Mouse (Mus musculus): ENCODE measurements at regions not wholly inside any gene's neighbourhood (a gene's known extent, or its start where the extent isn't known, plus 50 kb on each side); places are given as distances from the start of the nearest gene placed in this dataset.

GRCm38 (mm10) chr4:33663616-33664473 is 260.5 kb upstream of the Cnr1 start:
- H3K27me3 ChIP-seq (ENCODE audit: control insufficient read depth, insufficient read depth, low read length), result no peaks in the 10 kb centered on the region
- peaks cover 17 to 26% of the 10 kb centered on the region in 2 experiments for H3K4me1 ChIP-seq (replicated peaks; ENCODE audit: control insufficient read depth in 2 of 2, insufficient read depth in 2 of 2, low read length in 1 of 2)
- TF ChIP-seq EP300 (IDR thresholded peaks at IDR 0.05; ENCODE audit: low read depth) (no peak), CTCF (IDR thresholded peaks at IDR 0.05; ENCODE audit: low read depth) (no peak)

DNA sequence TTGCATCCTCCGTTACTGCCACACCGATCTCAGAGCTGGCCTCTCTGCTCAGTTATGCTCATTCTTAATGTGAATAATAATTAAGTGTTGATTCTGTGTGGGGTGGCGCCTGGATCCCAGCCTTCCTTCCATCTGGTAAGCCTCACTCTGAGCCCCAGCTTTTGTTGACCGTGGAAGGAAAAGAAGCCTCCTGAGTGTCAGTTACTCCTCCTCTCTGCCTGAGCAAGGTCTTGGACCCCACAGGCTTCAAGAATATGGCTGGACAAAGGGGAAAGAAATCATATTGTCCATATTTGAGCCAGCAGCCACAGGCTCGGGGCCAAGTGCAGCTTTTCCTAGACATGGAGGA is 259.9 kb upstream of the Cnr1 start:
- no peak overlapping the region for H3K4me2 ChIP-seq (ENCODE audit: low read depth)
- no peak overlapping the region for H3K4me3 ChIP-seq (ENCODE audit: insufficient read depth in 1 of 2, low read depth in 2 of 2, low read length in 2 of 2)
- ATAC-seq (ENCODE audit: insufficient read depth), result no peak
- peaks cover 17 to 26% of the 10 kb centered on the region in 2 experiments for H3K4me1 ChIP-seq (replicated peaks; ENCODE audit: control insufficient read depth in 2 of 2, insufficient read depth in 2 of 2, low read length in 1 of 2)
- H3K27me3 ChIP-seq (ENCODE audit: control insufficient read depth, insufficient read depth, low read length), result no peaks in the 10 kb centered on the region
- TF ChIP-seq CTCF (IDR thresholded peaks at IDR 0.05; ENCODE audit: low read depth), result no peak
- DNase-seq (ENCODE audit: low read depth in 3 of 3, low spot score in 3 of 3), result no peak
- WGBS (ENCODE audit: insufficient replicate concordance), result 67% methylated on average over 5 of the region's 5 CpGs
- H3K9me3 ChIP-seq (ENCODE audit: control insufficient read depth, low read length), result no peaks in the 10 kb centered on the region
- no peak overlapping the region for H3K27ac ChIP-seq
- H3K36me3 ChIP-seq (replicated peaks; ENCODE audit: control insufficient read depth, insufficient read depth, low read depth), result no peaks in the 10 kb centered on the region
- no peak overlapping the region for H3K9ac ChIP-seq (replicated peaks)

More at GRCm38 (mm10) chr4:33663616-33664473, 260.5 kb upstream of the Cnr1 start:
- Histone ChIP-seq H3K36me3 (replicated peaks; ENCODE audit: control insufficient read depth, insufficient read depth, low read depth) (no peaks in the 10 kb centered on the region), H3K4me3 (ENCODE audit: insufficient read depth in 1 of 2, low read depth in 2 of 2, low read length in 2 of 2) (no peak overlapping the region), H3K9me3 (ENCODE audit: control insufficient read depth, low read length) (no peaks in the 10 kb centered on the region), H3K9ac (replicated peaks) (no peak overlapping the region; the same call in 1 of the 2 replicates), H3K27ac (no peak overlapping the region), H3K4me2 (ENCODE audit: low read depth) (no peak overlapping the region)
- DNase-seq (ENCODE audit: low read depth in 3 of 3, low spot score in 3 of 3), result no peak
- 53% methylated on average over 11 of the region's 11 CpGs for WGBS (ENCODE audit: insufficient replicate concordance)
- no peak for ATAC-seq (ENCODE audit: insufficient read depth)

DNA sequence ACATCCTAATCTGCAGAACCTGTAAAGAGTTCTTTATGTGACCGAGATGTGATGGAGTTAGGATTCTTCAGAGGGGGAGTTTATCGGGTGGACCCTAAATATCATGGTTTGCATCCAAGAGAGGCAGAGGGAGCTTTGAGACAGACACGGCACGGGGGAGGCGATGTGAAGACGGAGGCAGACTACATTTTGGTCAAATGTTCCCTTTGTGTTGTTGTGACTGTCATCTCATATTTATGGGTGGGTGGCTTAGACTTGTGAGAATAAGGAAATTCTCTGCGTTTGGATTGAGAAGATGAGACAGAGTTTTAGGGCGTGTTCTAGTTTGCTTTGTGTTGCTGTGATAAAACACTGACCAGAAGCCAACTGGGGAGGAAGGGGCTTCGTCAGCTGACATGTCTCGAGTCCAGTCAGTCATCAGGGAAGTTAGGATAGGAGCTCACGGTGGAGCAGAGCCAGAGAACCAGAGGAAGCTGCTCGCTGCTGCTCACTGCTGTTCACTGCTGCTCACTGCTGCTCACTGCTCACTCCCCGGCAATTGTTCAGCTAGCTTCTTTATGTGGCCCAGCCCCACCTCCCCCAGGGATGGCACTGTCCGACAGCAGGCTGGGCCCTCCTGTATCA is 259.0 kb upstream of the Cnr1 start:
- no peak for DNase-seq (ENCODE audit: low read depth in 3 of 3, low spot score in 3 of 3)

DNA sequence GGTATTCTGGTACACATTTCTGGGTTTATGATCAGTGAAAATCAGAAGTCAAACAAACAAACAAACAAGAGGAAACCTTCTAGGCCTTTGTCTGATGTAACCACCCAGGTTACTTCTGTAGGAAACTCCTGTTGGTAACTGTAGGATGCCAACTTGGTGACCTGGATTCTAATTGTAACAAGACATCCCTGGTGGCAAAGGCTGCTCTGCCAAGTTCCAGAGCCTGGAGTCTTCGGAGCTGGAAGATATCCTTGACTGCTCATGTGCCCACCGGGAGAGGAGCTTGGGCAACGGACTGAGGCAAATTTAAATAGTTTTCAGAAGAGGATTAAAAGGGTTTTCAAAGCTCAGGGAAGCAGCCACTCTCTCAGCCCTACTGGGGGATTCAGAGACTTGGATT is 256.0 kb upstream of the Cnr1 start:
- Histone ChIP-seq H3K4me2 (ENCODE audit: low read depth) (no peak overlapping the region), H3K9ac (replicated peaks) (no peak overlapping the region), H3K36me3 (replicated peaks; ENCODE audit: control insufficient read depth, insufficient read depth, low read depth) (no peaks in the 10 kb centered on the region), H3K4me3 (ENCODE audit: insufficient read depth in 1 of 2, low read depth in 2 of 2, low read length in 2 of 2) (no peak overlapping the region), H3K27ac (no peak overlapping the region), H3K9me3 (ENCODE audit: control insufficient read depth, low read length) (no peaks in the 10 kb centered on the region), H3K4me1 (replicated peaks; ENCODE audit: control insufficient read depth in 2 of 2, insufficient read depth in 2 of 2, low read length in 1 of 2) (peaks cover 2 to 5% of the 10 kb centered on the region in 2 experiments; a peak in 3 of 4 replicates), H3K27me3 (ENCODE audit: control insufficient read depth, insufficient read depth, low read length) (no peaks in the 10 kb centered on the region)
- DNase-seq (ENCODE audit: low read depth in 3 of 3, low spot score in 3 of 3) (no peak), ATAC-seq (ENCODE audit: insufficient read depth) (no peak)
- TF ChIP-seq EP300 (IDR thresholded peaks at IDR 0.05; ENCODE audit: low read depth) (no peak), CTCF (IDR thresholded peaks at IDR 0.05; ENCODE audit: low read depth) (no peak)
- 47% methylated on average over 3 of the region's 3 CpGs for WGBS (ENCODE audit: insufficient replicate concordance)

More for the DNA sequence above, 259.0 kb upstream of the Cnr1 start:
- no peaks in the 10 kb centered on the region for H3K9me3 ChIP-seq (ENCODE audit: control insufficient read depth, low read length)
- TF ChIP-seq CTCF (IDR thresholded peaks at IDR 0.05; ENCODE audit: low read depth) (no peak), EP300 (IDR thresholded peaks at IDR 0.05; ENCODE audit: low read depth) (no peak)
- peaks cover 17 to 26% of the 10 kb centered on the region in 2 experiments for H3K4me1 ChIP-seq (replicated peaks; ENCODE audit: control insufficient read depth in 2 of 2, insufficient read depth in 2 of 2, low read length in 1 of 2)
- 60% methylated on average over 13 of the region's 14 CpGs for WGBS (ENCODE audit: insufficient replicate concordance)
- no peak overlapping the region for H3K9ac ChIP-seq (replicated peaks)
- no peak overlapping the region for H3K27ac ChIP-seq
- no peak for ATAC-seq (ENCODE audit: insufficient read depth)
- H3K27me3 ChIP-seq (ENCODE audit: control insufficient read depth, insufficient read depth, low read length), result no peaks in the 10 kb centered on the region
- no peak overlapping the region for H3K4me2 ChIP-seq (ENCODE audit: low read depth)
- H3K36me3 ChIP-seq (replicated peaks; ENCODE audit: control insufficient read depth, insufficient read depth, low read depth), result no peaks in the 10 kb centered on the region
- no peak overlapping the region for H3K4me3 ChIP-seq (ENCODE audit: insufficient read depth in 1 of 2, low read depth in 2 of 2, low read length in 2 of 2)

DNA sequence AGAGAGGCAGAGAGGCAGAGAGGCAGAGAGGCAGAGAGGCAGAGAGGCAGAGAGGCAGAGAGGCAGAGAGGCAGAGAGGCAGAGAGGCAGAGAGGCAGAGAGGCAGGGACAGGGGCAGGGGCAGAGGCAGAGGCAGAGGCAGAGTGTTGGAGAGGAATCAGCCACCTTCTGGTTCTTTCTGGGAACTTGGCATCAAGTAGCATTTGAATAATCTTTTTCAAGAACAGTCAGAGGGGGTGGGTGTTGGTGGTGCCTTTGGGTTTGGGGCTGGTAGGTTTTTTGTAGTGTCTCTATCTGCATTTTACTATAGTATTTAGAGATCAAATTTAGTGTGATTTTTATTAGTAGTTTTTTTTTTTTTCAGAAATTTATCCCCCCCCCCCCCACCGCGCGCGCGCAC is 249.3 kb upstream of the Cnr1 start:
- no peak overlapping the region for H3K4me3 ChIP-seq (ENCODE audit: insufficient read depth in 1 of 2, low read depth in 2 of 2, low read length in 2 of 2)
- H3K36me3 ChIP-seq (replicated peaks; ENCODE audit: control insufficient read depth, insufficient read depth, low read depth), result no peaks in the 10 kb centered on the region
- no peaks in the 10 kb centered on the region for H3K27me3 ChIP-seq (ENCODE audit: control insufficient read depth, insufficient read depth, low read length)
- ATAC-seq (ENCODE audit: insufficient read depth) (no peak), DNase-seq (ENCODE audit: low read depth in 3 of 3, low spot score in 3 of 3) (no peak)
- no peak for TF ChIP-seq EP300 (IDR thresholded peaks at IDR 0.05; ENCODE audit: low read depth)
- no peak for TF ChIP-seq CTCF (IDR thresholded peaks at IDR 0.05; ENCODE audit: low read depth)
- WGBS (ENCODE audit: insufficient replicate concordance), result 100% methylated on average over 1 of the region's 5 CpGs
- no peak overlapping the region for H3K27ac ChIP-seq
- H3K4me2 ChIP-seq (ENCODE audit: low read depth), result no peak overlapping the region
- H3K9me3 ChIP-seq (ENCODE audit: control insufficient read depth, low read length), result no peaks in the 10 kb centered on the region
- H3K4me1 ChIP-seq (replicated peaks; ENCODE audit: control insufficient read depth in 2 of 2, insufficient read depth in 2 of 2, low read length in 1 of 2), result no peaks in the 10 kb centered on the region
- no peak overlapping the region for H3K9ac ChIP-seq (replicated peaks)
